Mouse (Mus musculus): Measurements from ENCODE around the gene Capn11. TPM values are rescaled to one million over a fixed set of nuclear protein-coding genes. Genes with fewer than 3 reads are reported as not detected.

Gene Capn11
- total RNA-seq, 4 experiments from 2014 or later = 0.15 to 0.51 (median 0.33) TPM

DNA sequence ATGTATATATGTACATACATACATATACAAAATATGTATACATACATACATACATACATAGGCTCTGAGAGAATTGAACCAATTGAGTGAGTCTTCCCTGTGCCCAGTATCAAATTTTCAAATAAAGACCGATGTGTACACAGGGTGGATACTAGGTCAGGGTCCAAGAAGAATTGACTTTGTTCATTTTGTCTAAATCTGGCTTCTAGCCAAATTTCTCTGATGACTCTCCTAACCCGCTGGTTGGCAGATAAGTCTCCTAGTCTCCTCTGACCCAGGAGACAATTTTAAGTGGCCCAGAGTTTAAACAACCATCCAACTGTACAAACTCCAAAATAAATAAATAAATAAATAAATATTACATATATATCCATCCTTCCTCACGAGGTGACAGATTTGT lies 60.2 kb downstream of the Capn11 start:
- no peak for DNase-seq (ENCODE audit: low spot score in 2 of 2)

DNA sequence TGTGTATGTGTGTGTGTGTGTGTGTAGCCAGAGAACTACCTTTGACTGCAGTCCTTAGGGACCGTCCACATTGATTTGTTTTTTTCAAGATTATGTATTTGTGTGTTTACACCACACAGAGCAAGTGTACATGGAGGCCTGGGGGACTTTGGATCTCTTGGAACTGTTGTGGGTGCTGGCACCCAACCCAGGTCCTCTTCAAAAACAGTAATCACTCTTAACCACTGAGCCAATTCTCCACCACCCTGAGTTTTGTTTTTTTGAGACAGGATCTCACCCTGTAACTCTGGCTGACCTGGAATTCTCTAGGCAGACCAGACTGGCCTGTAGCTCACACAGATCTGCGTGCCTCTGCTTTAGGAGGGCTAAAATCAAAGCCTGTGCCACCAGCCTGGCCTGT lies 60.7 kb downstream of the Capn11 start:
- DNase-seq (ENCODE audit: low spot score in 2 of 2) = no peak

DNA sequence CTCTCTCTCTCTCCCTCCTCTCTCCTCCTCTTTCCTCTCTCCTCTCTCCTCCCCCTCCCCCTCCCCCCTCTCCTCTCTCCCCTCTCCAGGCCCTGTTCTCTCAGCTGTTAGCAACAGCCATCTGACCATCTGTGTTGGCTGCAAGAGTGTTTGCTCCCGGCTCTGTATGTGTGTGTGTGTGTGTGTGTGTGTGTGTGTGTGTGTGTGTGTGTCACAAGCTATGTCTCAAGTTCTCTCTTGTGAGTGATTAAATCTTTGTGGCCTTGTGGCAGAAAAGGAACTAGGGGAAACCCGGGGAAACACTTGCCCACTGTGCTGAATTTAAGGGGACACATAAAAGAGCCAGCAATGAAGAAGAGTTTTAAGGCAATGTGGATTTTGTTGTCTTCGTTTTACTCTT lies 61.3 kb downstream of the Capn11 start:
- DNase-seq (ENCODE audit: low spot score in 2 of 2) = peak in 1 of 2 experiments; percentile 62

DNA sequence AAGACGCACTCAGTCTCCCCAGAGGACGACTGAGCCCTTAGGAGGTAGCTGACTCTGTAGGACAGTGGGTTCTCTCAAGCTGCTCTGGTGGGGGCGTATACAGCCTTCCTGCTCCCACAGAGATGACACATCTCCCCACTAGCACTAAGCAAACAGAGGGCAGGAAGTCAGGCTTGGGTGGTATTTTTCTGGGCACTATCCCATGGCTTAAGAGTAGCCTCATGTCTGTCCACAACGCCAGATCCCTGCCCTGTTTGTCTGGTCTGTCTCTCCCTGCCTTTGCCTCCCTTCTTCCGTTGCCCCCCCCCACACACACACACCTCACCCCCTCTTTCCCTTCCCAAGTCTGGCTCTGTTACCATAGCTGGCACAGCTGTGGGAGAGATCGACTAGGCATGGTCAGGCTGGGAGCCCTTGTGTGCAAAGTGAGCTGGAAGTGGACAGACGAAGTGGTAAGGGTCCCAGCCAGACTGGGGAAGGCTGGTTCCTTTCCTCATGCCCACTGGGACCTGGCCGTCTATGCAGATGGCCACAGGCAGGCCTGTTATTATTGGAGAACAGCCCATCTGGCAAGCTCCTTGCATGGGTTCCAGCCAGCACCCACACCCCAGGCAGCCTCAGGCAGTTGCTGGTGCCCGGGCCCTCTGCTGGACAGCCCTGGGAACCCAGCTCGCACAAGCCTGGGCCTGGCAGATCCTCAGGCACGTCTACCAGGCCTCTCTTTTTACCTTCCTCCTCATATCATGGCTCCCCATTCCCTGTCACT lies 62.3 kb downstream of the Capn11 start:
- DNase-seq (ENCODE audit: low spot score in 2 of 2) = peak; percentile 81 to 88

DNA sequence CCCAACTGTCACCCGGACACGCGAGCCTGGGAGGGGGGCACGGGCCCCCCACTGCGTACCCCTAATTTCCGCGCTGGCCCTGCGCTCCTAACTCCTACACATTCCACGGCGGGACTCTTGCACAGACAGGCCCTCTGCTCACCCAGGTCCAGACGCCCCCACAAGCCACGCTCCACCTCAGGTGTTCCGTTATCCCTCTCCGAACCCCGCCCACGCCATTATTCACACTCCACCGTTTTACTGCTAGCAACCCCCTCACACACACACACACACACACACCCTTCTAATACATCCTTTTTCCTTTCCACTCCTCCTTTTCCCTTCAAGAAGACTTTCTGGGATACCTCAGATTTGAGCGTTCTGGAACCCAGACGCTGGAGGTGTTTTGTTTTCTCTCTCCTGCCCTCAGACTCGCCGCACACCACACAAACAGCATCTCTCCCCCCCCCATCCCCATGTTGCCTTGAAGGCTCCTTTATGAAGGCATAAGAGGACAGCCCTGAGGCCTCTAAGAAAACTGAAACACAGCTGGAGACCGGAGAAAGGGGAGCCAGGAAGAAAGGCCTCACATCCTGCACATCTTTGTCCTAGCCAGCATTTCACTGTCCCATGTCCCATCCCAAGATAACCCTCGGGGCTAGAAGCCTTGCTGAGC lies 63.3 kb downstream of the Capn11 start:
- no peak for DNase-seq (ENCODE audit: low spot score in 2 of 2)

DNA sequence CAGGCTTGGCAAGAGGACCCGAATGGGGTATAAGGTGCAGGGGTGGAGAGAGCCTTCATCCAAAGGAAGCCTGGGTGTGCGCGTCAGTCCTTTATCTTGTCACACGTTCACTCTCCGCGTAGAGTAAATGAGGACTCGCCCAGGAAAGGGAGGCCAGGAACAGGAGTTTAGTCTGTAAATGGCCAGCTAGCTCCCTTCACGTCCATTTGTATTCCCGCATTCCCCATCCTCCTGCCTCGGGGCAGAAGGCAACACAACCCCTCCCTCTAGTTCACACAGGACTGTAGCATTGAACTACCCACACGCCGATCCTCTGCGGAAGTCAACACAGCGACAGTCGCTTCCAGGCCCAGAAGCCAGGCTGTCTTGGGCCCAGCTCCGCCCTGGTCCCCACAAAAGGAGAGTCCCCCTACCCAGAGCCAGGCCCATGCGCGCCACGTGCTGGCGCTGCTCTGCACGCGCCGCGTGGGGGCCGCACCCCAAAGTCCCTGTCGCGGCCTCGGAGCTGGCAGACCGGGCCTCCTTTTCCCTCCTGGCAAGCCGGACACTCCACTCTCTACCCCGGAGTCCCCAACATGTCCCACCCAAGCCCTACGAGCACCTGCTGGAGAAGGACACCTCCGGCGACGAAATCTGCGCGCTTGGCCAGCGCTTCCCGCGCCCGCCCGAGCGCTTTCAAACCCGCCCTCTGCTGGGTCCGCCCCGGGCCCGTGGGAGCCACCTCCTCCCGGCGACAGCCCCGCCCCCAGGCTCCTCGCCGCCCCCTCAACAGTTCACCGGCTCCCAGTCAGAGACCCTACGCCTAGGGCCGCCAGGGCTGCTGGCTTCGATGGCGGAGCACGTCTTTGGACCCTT lies 64.0 kb downstream of the Capn11 start:
- peak; percentile 74 to 76 for DNase-seq (ENCODE audit: low spot score in 2 of 2)

DNA sequence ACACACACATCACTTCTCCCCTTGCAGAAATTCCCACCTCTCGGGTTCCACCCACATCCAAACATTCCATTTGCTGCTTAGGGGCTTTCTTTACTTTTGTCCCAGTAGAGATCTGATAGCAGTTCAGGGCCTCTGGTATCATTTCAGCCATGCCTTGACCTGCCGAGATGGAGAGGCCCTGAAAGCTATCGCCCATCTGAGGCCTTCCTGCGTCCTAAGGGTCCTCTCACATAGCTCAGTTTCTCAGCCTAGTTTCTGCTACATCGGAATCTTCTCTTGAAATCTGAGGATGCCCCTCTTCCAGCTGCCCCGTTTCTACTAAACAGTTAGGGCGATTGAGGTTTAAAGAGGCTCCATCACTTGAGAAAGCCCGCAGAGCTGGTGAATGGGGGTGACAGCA lies 64.9 kb downstream of the Capn11 start:
- no peak for DNase-seq (ENCODE audit: low spot score in 2 of 2)

DNA sequence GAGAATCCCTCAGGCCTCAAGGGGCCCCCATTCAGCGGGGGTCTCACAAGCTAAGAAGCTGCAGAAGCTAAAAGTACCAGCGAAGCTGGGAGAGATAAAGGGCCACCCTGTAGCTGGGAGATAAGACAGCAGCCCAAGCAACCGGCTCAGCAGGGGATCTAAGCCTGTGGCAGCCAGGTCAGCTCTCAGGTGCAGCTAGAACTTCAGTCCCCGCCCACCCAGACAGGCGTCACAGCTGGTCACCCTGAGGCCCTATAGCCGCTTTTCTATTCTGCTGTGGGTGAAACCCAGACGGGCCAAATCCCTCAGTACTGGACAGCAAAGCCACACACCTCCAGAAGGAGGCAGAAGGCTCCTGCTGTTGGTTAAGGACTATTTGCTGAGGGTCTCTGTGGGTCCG lies 65.6 kb downstream of the Capn11 start:
- no peak for DNase-seq (ENCODE audit: low spot score in 2 of 2)

DNA sequence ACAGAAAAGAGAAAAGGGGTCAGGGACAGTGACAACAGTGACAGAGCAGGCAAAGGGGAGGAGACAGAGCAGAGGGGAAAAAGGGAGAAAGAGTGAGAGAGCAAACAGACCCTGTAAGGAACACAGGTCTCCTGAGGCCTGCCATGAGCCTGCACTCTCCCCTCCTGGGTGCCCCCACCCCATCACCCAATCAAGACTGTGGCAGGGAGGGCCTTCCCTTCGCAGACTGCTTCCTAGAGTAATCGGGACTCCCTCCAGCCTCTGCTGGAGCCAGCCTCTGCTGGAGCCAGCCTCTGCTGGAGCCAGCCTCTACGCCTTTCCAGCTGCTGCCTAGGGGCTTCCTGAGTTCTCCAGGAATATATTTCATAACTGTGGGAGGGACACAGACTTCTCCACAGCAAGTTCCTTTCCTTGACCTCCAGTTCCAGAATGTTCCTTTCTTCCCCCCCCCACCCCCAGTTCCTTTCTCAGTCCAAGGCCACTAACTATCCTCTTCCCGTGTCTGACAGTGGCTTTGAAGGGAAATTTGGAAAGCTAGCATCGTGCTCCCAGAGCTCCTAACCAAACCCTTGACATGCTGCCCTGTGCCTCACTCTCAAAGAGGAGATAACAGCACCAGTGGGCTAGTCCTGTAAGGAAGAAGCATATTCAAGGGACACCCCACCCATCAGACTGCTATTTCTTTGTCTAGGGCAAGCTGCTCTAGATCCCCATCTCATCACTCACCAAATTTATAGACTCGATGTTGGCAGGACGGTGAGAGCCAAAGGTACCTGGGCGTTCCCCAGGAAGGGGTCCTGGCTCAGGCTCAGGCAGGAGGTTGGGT lies 66.3 kb downstream of the Capn11 start:
- DNase-seq (ENCODE audit: low spot score in 2 of 2) = peak in 1 of 2 experiments; percentile 62

DNA sequence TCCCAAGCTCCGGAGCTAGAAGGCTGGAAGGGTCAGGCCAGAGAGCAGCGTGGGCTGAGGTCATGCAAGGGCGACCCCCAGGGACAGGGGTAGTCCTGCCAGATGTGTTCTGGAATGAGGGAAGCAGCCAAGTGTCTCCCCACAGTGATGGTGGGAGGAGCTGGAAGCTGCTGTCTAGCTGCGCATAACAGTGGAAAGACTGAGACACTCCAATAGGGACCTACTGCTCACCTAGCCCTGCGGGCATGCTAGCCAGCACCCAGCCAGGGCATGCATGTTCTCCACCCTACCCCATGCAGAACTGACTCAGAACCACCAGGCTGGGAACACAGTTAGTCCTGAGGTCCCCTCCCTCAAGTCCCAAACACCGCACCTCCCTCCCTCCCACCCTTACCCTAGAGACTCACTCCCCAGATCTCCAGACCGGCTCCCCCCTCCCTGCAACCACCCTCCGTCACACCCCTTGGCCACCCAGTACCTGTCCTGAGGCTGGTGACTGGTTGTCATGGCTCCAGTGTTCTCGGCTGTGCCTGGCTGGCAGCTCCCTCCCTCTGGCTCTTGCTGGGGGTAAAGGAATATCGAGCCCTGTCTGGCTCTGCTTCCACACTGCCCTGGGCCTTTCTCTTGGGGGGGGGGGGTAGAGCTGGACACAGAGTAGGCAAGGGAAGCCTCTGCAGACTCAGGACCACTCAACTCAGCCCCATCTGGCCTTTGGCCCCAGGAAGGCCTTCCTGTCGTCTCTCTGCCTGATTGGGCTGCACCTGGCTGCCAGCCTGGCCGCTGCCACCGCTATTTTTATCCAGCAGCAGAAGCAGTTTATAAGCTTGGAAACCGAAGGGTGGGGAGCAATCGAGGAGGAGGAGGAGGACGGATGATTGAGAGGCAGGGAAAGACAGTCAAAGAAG lies 67.2 kb downstream of the Capn11 start:
- DNase-seq (ENCODE audit: low spot score in 2 of 2) = peak; percentile 80

DNA sequence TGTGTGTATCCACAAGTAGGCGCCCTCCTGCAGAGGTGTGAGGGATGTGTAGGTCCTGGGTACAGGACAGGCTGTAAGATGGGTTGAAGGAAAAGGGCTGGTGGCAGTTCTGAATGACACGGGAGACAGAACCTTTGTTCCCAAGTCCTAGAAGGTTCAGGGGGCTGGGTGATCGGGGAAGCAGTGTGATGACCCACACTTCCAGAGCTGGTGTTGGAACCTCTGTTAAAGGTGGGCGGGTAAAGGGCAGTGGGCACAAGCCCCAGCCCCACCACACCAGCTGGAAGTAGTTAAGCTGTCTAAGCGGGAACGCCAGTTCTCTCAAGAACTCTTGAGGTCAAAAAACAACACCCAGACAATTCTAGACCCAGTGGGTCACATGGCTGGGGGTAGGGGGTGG lies 68.7 kb downstream of the Capn11 start:
- no peak for DNase-seq (ENCODE audit: low spot score in 2 of 2)

DNA sequence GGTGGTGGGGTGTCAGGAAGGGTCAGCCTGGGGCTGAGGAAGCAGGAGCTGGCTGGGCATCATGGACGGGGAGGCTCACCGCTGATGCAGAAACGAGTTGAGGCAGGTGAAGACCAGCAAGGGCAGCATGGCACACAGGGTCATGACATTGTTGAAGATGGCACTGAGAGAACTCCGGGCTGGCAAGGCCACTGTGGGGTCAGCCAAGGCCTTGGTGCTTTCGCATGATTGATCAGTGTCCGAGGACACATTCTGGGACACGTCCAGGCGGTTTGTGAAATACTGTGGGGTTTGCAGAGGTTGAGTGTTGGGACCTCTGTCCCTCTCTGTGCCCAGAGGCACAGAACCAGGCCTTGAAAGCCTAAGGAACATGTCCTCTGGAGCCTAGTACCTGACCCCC lies 69.3 kb downstream of the Capn11 start:
- no peak for DNase-seq (ENCODE audit: low spot score in 2 of 2)

DNA sequence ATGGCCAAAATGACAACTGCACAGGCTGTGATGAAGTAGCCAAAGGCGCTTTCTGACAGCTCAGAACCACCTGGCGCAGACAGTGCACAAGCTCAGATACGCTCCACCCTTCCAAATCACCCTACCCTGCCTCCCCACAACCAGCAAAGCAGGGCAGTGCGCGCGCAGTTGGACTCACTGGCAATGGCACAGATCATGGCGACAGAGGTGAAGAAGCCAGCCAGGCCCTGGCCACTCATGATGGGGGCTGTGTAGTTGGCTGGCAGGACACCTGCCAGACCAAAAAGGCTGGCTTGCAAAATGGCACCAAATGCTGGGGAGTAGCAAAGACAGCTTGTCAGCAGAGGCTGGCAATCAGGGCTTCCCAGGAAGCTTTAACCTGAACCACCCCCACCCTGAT lies 69.9 kb downstream of the Capn11 start:
- DNase-seq (ENCODE audit: low spot score in 2 of 2) = no peak

DNA sequence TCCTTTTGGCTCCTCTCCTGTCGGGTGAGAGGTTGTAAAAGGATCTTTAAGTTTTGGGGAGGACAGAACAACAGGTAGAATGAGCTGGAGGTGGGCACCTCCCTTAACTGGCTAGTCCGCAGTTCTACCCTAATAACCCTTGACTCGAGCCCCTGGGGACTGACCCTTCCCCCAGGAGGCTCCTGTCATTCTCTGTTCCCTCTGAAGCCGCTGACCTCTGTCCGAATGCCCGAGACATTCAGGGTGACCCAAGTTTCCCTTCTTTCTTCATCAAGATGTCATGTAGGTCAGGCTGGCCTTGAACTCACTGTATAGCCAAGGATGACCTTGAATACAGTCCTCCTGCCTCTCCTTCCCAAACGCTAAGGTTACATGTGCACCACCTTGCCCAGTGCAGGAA lies 70.8 kb downstream of the Capn11 start:
- DNase-seq (ENCODE audit: low spot score in 2 of 2) = no peak

DNA sequence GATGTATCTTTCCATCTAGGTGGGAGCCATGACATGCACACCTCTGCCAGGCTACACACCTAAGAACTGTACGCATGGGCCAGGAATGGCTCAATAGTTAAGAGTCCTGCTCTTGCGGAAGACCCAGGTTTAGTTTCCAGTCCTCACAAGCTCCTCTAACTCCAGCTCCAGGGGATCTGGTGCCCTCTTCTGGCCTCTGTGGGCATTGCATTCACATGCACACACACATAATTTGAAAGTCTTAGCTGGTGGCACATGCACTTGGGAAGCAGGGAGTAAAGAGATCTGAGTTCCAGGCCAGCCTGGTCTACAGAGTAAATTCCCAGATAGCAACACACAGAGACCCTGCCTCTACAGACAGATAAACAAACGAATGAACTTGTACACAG lies 72.7 kb downstream of the Capn11 start:
- DNase-seq (ENCODE audit: low spot score in 2 of 2) = no peak

DNA sequence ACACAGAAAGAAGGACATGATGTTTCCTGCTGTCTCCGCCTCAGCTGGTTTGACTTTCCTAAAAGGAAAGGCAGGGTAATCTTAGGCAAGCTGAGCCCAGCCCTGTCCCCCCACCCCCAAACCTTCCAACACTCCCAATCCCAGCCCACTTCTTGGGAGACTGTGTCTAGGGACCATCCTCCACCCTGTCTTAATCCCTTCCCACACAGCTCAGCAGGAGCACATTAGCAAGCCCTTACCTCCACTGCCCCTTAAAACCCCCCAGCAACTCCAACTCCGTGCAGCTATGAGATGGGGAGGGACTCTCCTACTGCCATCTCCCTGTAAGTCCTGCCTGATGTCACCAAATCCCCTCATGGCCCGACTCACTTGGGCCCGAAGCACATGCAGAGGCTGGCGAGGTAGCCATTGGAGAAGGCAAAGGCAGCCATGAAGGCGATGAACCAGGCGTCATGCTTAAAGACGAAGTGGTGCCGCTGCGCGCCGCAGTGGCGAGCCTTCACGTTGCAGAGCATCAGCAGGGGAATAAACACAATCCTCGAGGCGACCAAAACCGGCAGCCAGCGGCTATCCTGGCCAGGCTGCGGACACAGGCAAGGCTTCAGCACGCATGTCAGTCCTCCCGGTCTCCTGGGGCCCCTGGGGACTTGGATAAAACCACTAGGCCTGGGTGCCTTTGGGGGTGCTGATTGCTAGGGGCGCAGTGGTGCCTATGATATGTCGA lies 73.2 kb downstream of the Capn11 start:
- DNase-seq (ENCODE audit: low spot score in 2 of 2) = no peak

DNA sequence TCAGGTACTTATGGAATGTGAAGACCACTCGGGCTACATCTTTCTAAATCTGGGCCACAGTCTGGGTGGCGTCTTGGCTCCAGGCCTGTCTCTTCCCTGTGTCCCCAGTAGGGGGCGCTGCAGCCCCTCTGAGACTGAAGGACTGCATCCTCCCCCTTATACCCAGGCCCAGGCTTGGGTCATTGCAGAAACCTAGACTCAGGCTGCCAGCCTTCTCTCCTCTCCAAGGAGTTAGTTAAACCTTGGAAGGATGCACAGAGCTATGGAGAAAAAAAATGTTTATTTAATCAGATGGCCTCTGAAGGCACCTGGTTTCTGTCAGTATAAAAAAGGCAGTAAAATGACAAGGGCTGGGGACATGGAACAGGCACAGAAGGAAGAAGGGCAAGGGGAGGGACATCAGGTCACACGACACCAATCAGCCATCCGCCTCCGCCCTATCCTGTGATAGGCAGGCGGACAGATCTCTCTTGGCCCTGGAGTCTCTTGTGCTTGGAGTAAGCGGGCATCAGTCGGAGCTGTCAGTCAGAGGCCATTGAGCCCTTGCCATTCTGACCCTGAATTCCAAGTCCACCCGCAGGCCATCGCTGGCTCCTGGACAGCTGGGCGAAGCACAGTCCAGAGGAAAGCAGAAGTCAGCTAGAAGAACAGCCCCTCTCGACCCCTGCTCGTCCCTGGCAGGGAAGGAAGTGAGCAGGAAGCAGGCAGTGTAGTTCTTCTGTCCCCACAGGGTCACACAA lies 74.0 kb downstream of the Capn11 start:
- DNase-seq (ENCODE audit: low spot score in 2 of 2) = peak; percentile 81 to 82

DNA sequence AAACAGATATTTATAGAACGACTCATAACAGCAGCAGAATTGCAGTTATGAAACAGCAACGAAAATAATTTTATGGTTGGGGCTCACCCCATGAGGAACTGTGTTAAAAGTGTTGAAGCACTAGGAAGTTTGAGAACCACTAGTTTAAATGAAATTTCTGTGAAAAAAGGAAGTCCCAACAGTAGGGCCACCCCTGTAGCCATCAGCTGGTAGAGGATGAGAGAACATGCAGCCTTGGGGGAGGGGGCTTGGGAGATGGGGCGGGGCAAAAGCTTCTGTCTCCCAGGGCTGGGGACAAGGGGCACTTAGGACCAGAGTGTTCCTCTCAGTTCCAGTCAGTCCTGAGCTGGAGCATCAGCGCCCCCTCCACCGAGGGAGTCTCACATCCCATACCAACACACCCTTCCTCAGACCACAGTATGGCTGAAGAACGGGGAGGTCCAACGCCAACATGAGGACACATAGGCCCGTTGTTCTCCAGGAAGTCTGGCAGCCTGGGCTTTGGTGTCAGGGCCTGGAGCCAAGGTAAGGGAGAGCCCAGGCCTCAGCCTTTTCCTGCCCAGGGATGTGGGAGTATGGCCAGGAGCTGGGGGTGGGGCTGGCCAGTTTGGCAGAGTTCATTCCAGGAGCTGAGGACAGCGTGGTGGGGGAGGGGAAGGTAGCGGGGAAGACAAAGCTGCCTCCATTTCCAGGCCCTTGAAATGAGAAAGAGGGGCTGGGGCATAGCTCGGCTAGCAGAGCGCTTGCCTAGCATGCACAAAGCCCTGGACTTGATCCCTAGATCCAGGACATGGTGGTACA lies 74.8 kb downstream of the Capn11 start:
- peak; percentile 82 to 87 for DNase-seq (ENCODE audit: low spot score in 2 of 2)

All from gastrocnemius, adult 8-10 months (tissue).